Comparison of ENCODE assay signal across 12 mouse cellular contexts in the genomic region with DNA sequence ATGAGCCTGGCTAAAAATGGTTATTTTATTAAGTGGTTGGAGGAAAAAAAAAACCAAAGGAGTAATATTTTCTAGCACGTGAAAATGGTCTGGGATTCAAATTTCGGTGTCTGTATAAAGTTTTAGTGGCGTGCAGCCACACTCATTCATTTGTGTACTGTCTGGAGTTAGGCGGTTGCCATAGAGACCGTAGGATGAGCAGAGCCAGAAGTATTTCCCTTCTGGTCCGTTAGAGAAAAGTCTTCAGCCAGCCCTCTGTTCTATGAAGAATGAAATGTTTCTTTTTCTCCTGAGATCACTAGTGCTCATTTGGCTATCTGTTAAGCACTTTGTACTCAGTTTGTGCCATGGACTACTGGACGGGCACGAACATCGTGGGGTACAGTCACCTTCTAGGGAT. TPM values are rescaled to one million over a fixed set of nuclear protein-coding genes. Genes with fewer than 3 reads are reported as not detected.
DNase-seq lines count a peak whose midpoint lies in the region; ATAC-seq lines count a peak whose summit lies in the region.
"Had no signal": no experiment of that assay in that cellular context is flagged by ENCODE, and none has a peak within 500 bp of the region (broad histone marks: within the 10 kb centered on the region; RNA-seq: fewer than 3 reads in every experiment).

No protein-coding gene starts in this region.

- no peak overlapping the region for H3K4me2 ChIP-seq in heart, embryonic 12.5 days
- no peak overlapping the region for H3K4me2 ChIP-seq in midbrain, embryonic 11.5 days
- H3K4me2 ChIP-seq in intestine, embryonic 14.5 days (ENCODE audit: low read length): no peak overlapping the region
- no peak overlapping the region for H3K4me2 ChIP-seq in stomach, embryonic 15.5 days
- H3K4me2 ChIP-seq in neural tube, embryonic 15.5 days: no peak overlapping the region
- H3K4me2 ChIP-seq: forebrain, embryonic 13.5 days; neural tube, embryonic 13.5 days had no signal

- peaks cover 11% of the 10 kb centered on the region for H3K36me3 ChIP-seq in heart, embryonic 12.5 days
- no peaks in the 10 kb centered on the region for H3K36me3 ChIP-seq in midbrain, embryonic 11.5 days (ENCODE audit: control insufficient read depth, insufficient read depth, low read length)
- no peaks in the 10 kb centered on the region for H3K36me3 ChIP-seq in midbrain, embryonic 10.5 days
- no peaks in the 10 kb centered on the region for H3K36me3 ChIP-seq in intestine, embryonic 14.5 days (ENCODE audit: control insufficient read depth, insufficient read depth, low read length)
- no peaks in the 10 kb centered on the region for H3K36me3 ChIP-seq in stomach, embryonic 15.5 days
- H3K36me3 ChIP-seq in neural tube, embryonic 15.5 days: no peaks in the 10 kb centered on the region
- H3K36me3 ChIP-seq: liver, embryonic 15.5 days; neural tube, embryonic 13.5 days had no signal

- H3K4me1 ChIP-seq in heart, embryonic 12.5 days (replicated peaks): peaks cover 90% of the 10 kb centered on the region
- no peaks in the 10 kb centered on the region for H3K4me1 ChIP-seq in midbrain, embryonic 11.5 days (ENCODE audit: control insufficient read depth, insufficient read depth, low read length)
- H3K4me1 ChIP-seq in midbrain, embryonic 10.5 days: peaks cover 30% of the 10 kb centered on the region
- peaks cover 17% of the 10 kb centered on the region; the same call in 1 of the 2 replicates for H3K4me1 ChIP-seq in intestine, embryonic 14.5 days (replicated peaks; ENCODE audit: control insufficient read depth, insufficient read depth, low read length)
- H3K4me1 ChIP-seq in stomach, embryonic 15.5 days: peaks cover 9% of the 10 kb centered on the region; the same call in 1 of the 2 replicates
- H3K4me1 ChIP-seq in neural tube, embryonic 15.5 days: peaks cover 10% of the 10 kb centered on the region
- H3K4me1 ChIP-seq: forebrain, embryonic 13.5 days; neural tube, embryonic 13.5 days had no signal

- H3K27ac ChIP-seq in heart, embryonic 12.5 days (ENCODE audit: poor library complexity, severe bottlenecking): peak overlapping the region; percentile 52; the same call in 1 of the 2 replicates
- no peak overlapping the region for H3K27ac ChIP-seq in midbrain, embryonic 11.5 days (ENCODE audit: low read depth, low read length)
- H3K27ac ChIP-seq in midbrain, embryonic 10.5 days (replicated peaks): no peak overlapping the region
- H3K27ac ChIP-seq in intestine, embryonic 14.5 days (ENCODE audit: low read depth): peak overlapping the region; percentile 89
- H3K27ac ChIP-seq in stomach, embryonic 15.5 days: peak overlapping the region; percentile 85
- no peak overlapping the region for H3K27ac ChIP-seq in neural tube, embryonic 15.5 days (replicated peaks)
- H3K27ac ChIP-seq: forebrain, embryonic 13.5 days; neural tube, embryonic 13.5 days had no signal

- DNase-seq in heart, postnatal 4 days: no peak
- peak; percentile 81 for DNase-seq in midbrain, embryonic 11.5 days (ENCODE audit: low spot score, missing footprints)
- DNase-seq in midbrain, embryonic 10.5 days (ENCODE audit: low spot score): no peak
- DNase-seq in intestine, embryonic 14.5 days (ENCODE audit: low spot score): no peak
- no peak for DNase-seq in retina, embryonic 14.5 days (ENCODE audit: low spot score)
- DNase-seq: kidney, adult 8-10 months had no signal

- H3K9ac ChIP-seq in heart, embryonic 12.5 days: no peak overlapping the region
- H3K9ac ChIP-seq in midbrain, embryonic 11.5 days (ENCODE audit: low read length): no peak overlapping the region
- H3K9ac ChIP-seq in intestine, embryonic 14.5 days (ENCODE audit: low read length): no peak overlapping the region
- H3K9ac ChIP-seq in stomach, embryonic 15.5 days: no peak overlapping the region
- H3K9ac ChIP-seq in neural tube, embryonic 15.5 days (replicated peaks): no peak overlapping the region
- H3K9ac ChIP-seq: forebrain, embryonic 13.5 days; liver, embryonic 15.5 days; neural tube, embryonic 13.5 days had no signal

- H3K9me3 ChIP-seq in heart, embryonic 12.5 days (replicated peaks): no peaks in the 10 kb centered on the region
- no peaks in the 10 kb centered on the region for H3K9me3 ChIP-seq in midbrain, embryonic 11.5 days (ENCODE audit: control insufficient read depth, low read length)
- no peaks in the 10 kb centered on the region for H3K9me3 ChIP-seq in midbrain, embryonic 10.5 days (replicated peaks)
- no peaks in the 10 kb centered on the region for H3K9me3 ChIP-seq in intestine, embryonic 14.5 days (ENCODE audit: control insufficient read depth, low read length)
- H3K9me3 ChIP-seq in stomach, embryonic 15.5 days: no peaks in the 10 kb centered on the region
- H3K9me3 ChIP-seq in neural tube, embryonic 15.5 days (replicated peaks): no peaks in the 10 kb centered on the region
- H3K9me3 ChIP-seq: forebrain, embryonic 13.5 days; liver, embryonic 15.5 days; neural tube, embryonic 13.5 days had no signal

- H3K27me3 ChIP-seq in heart, embryonic 12.5 days (replicated peaks): no peaks in the 10 kb centered on the region
- H3K27me3 ChIP-seq in midbrain, embryonic 11.5 days (ENCODE audit: control insufficient read depth, insufficient read depth, low read length): no peaks in the 10 kb centered on the region
- no peaks in the 10 kb centered on the region; the same call in 1 of the 2 replicates for H3K27me3 ChIP-seq in midbrain, embryonic 10.5 days (ENCODE audit: low read depth, poor library complexity, severe bottlenecking)
- H3K27me3 ChIP-seq in intestine, embryonic 14.5 days (replicated peaks; ENCODE audit: control insufficient read depth, insufficient read depth, low read length): no peaks in the 10 kb centered on the region
- H3K27me3 ChIP-seq in stomach, embryonic 15.5 days (replicated peaks): no peaks in the 10 kb centered on the region
- peaks cover 13% of the 10 kb centered on the region for H3K27me3 ChIP-seq in neural tube, embryonic 15.5 days (replicated peaks)

- 63% methylated on average over 9 of the region's 9 CpGs for WGBS in heart, embryonic 12.5 days
- 68% methylated on average over 9 of the region's 9 CpGs for WGBS in midbrain, embryonic 11.5 days
- WGBS in midbrain, embryonic 10.5 days: 79% methylated on average over 9 of the region's 9 CpGs
- WGBS in intestine, embryonic 14.5 days: 44% methylated on average over 9 of the region's 9 CpGs
- WGBS in stomach, embryonic 15.5 days: 43% methylated on average over 9 of the region's 9 CpGs
- WGBS in neural tube, embryonic 15.5 days: 51% methylated on average over 9 of the region's 9 CpGs

- H3K4me3 ChIP-seq in heart, embryonic 12.5 days: no peak overlapping the region
- no peak overlapping the region for H3K4me3 ChIP-seq in midbrain, embryonic 11.5 days (ENCODE audit: low read depth, low read length)
- H3K4me3 ChIP-seq in midbrain, embryonic 10.5 days: no peak overlapping the region
- no peak overlapping the region for H3K4me3 ChIP-seq in intestine, embryonic 14.5 days (ENCODE audit: low read depth, low read length)
- H3K4me3 ChIP-seq in stomach, embryonic 15.5 days (replicated peaks): no peak overlapping the region
- no peak overlapping the region for H3K4me3 ChIP-seq in neural tube, embryonic 15.5 days (replicated peaks)
- H3K4me3 ChIP-seq: forebrain, embryonic 13.5 days; liver, embryonic 15.5 days; neural tube, embryonic 13.5 days had no signal

- no peak for ATAC-seq in heart, embryonic 12.5 days (ENCODE audit: insufficient number of reproducible peaks, low FRiP score)
- no peak for ATAC-seq in midbrain, embryonic 11.5 days (ENCODE audit: low FRiP score)
- ATAC-seq in intestine, embryonic 14.5 days (replicated peaks; ENCODE audit: low FRiP score, low TSS enrichment, low read depth): 0 out of 2 replicates have a peak, but pooled peaks have one; percentile 50
- ATAC-seq in stomach, embryonic 15.5 days (ENCODE audit: insufficient read depth, low FRiP score, low read depth): no peak
- no peak for ATAC-seq in neural tube, embryonic 15.5 days (ENCODE audit: low FRiP score)
- ATAC-seq: forebrain, embryonic 13.5 days had no signal

RNA-seq across cellular contexts. Expression of gene Jph2, which starts 48.4 kb away (rescaled TPM):
- polyA plus RNA-seq in heart, embryonic 12.5 days (2016; fragmentation: Nextera tagmentation; extraction: Ambion mirVana): 62.5 and 62.7 TPM in 2 replicates
- total RNA-seq in heart, postnatal 4 days (2021): 100 to 1,000 TPM; 366 to 416 TPM
- 0.19 TPM in 2 replicates for polyA plus RNA-seq in midbrain, embryonic 11.5 days (2014; fragmentation: Nextera tagmentation; extraction: Ambion mirVana)
- 0.32 and 0.59 TPM in 2 replicates for polyA plus RNA-seq in midbrain, embryonic 10.5 days (2016; fragmentation: Nextera tagmentation; extraction: Ambion mirVana)
- 5.6 and 5.9 TPM in 2 replicates for polyA plus RNA-seq in intestine, embryonic 14.5 days (2014; fragmentation: Nextera tagmentation; extraction: Ambion mirVana)
- polyA plus RNA-seq in stomach, embryonic 15.5 days (2015; fragmentation: Nextera tagmentation; extraction: Ambion mirVana): 12.7 and 13.1 TPM in 2 replicates
- polyA plus RNA-seq in neural tube, embryonic 15.5 days (2015; fragmentation: Nextera tagmentation; extraction: Ambion mirVana): 0.96 and 2.0 TPM in 2 replicates

Comparison
In these comparisons a context has a peak if more than half of its experiments do, and no peak if none do; other contexts are left out.
1. H3K27ac ChIP-seq: peak in heart, embryonic 12.5 days (single experiment), intestine, embryonic 14.5 days (single experiment) and stomach, embryonic 15.5 days (single experiment); none in midbrain, embryonic 11.5 days (single experiment), midbrain, embryonic 10.5 days (single experiment) and neural tube, embryonic 15.5 days (single experiment).